Mouse (Mus musculus) bone marrow macrophage, adult 2 months (primary cell): Measurements from ENCODE around the gene Bpnt1. TPM values are rescaled to one million over a fixed set of nuclear protein-coding genes. Genes with fewer than 3 reads are reported as not detected.

Source experiments
- H3K27ac ChIP-seq: 2 replicates; pipeline ENCODE4 v1.5.1; 2012; ENCODE audit warnings: low read depth, low read length; ENCODE audit not compliant: insufficient read depth
- H3K4me1 ChIP-seq: 2 replicates; pipeline ENCODE4 v1.6.1; 2012; ENCODE audit warnings: low read length; ENCODE audit not compliant: control insufficient read depth, insufficient read depth
- H3K4me3 ChIP-seq: 2 replicates; pipeline ENCODE4 v1.5.1; 2012; ENCODE audit warnings: mild to moderate bottlenecking, low read length, moderate library complexity; ENCODE audit not compliant: insufficient read depth
- CTCF ChIP-seq: IDR thresholded peaks from 2 replicates; pipeline ENCODE4 v1.5.1; 2012; ENCODE audit warnings: low read depth, mild to moderate bottlenecking, low read length, moderate library complexity
- POLR2A ChIP-seq: IDR thresholded peaks from 2 replicates; pipeline ENCODE4 v1.6.1; 2012; ENCODE audit warnings: mild to moderate bottlenecking, low read depth, low read length, borderline replicate concordance
- polyA plus RNA-seq: library from polyadenylated mRNA; stranded (reverse); fragments of >200 nt; gene quantifications from 2 replicates; pipeline ENCODE4 v1.2.4, GENCODE M21; 2012; ENCODE audit not compliant: missing spikeins, insufficient read depth, insufficient read length

Gene Bpnt1
- polyA plus RNA-seq = 16.8 and 21.7 TPM in 2 replicates

DNA sequence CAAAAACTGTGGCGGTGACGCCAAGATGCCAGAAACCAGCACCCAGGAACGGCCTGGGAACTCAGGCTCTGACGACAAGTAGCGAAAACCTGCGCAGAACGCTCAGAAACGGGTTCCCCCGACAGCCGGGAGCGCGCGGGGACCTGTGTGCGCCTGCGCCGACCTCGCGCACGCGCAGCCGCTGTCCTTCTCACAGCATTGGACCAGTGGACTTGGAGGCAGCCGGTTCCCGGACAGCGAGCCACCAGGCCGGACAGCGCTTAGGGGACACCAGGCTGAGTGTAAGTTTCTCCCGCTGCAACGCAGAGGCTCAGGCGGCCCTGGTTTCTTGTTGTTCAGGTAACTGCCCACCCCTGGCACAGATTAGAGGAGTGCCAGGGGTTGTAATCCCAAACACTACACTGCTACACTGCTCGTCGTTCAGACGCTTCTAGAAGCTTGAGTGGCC is at the start of gene Bpnt1:
Bpnt1 (plus strand) TSS at position 167 of the 448 bp plus-strand sequence.
- Histone ChIP-seq H3K27ac (peak within 1 kb of the TSS; percentile 54), H3K4me1 (peaks cover 26% of the 10 kb centered on the region), H3K4me3 (peak within 1 kb of the TSS; percentile 72)
- no peak for TF ChIP-seq CTCF

- H3K27ac ChIP-seq = no peak overlapping the region
- H3K4me3 ChIP-seq = no peak overlapping the region
- no peaks in the 10 kb centered on the region for H3K4me1 ChIP-seq
- TF ChIP-seq POLR2A = no peak
- no peak for TF ChIP-seq CTCF
These were observed 49.1 kb upstream of the Bpnt1 start for GRCm38 (mm10) chr1:185282846-185283245.

DNA sequence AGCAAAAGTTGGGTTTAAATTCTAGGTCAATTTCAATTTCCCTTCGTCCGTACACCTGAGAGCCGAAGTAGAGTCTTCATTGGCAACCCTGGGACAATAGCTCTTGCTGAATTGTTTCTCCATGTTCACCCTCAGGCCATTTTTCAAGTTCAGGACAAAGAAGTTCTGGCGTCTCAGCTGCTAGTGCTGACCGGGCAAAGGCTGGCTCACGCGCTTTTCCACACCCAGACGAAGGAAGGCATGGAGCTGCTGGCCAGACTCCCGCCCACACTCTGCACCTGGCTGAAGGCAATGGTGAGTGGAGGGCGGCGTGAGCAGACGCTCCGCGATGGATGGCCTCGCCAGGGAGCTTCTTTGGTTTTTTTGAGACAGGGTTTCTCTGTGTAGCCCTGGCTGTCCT is 48.7 kb upstream of the Bpnt1 start:
- no peak overlapping the region for H3K27ac ChIP-seq
- no peaks in the 10 kb centered on the region for H3K4me1 ChIP-seq
- no peak overlapping the region for H3K4me3 ChIP-seq
- no peak for TF ChIP-seq CTCF
- no peak for TF ChIP-seq POLR2A

- no peak for TF ChIP-seq CTCF
- no peak for TF ChIP-seq POLR2A
- H3K4me3 ChIP-seq = no peak overlapping the region
- no peaks in the 10 kb centered on the region for H3K4me1 ChIP-seq
- no peak overlapping the region for H3K27ac ChIP-seq
These were observed 47.2 kb upstream of the Bpnt1 start for GRCm38 (mm10) chr1:185284740-185285139.

- Histone ChIP-seq H3K4me1 (no peaks in the 10 kb centered on the region), H3K27ac (no peak overlapping the region), H3K4me3 (no peak overlapping the region)
- TF ChIP-seq POLR2A = no peak
- no peak for TF ChIP-seq CTCF
These were observed 46.8 kb upstream of the Bpnt1 start for GRCm38 (mm10) chr1:185285171-185285570.

- TF ChIP-seq CTCF (no peak), POLR2A (no peak)
- H3K4me3 ChIP-seq = no peak overlapping the region
- H3K27ac ChIP-seq = no peak overlapping the region
- no peaks in the 10 kb centered on the region for H3K4me1 ChIP-seq
These were observed 44.9 kb upstream of the Bpnt1 start for GRCm38 (mm10) chr1:185287066-185287465.

GRCm38 (mm10) chr1:185289231-185289630 is 42.7 kb upstream of the Bpnt1 start:
- no peak overlapping the region for H3K27ac ChIP-seq
- TF ChIP-seq CTCF (no peak), POLR2A (no peak)

GRCm38 (mm10) chr1:185291336-185291735 is 40.6 kb upstream of the Bpnt1 start:
- no peaks in the 10 kb centered on the region for H3K4me1 ChIP-seq
- TF ChIP-seq POLR2A = no peak
- no peak for TF ChIP-seq CTCF
- no peak overlapping the region for H3K27ac ChIP-seq
- no peak overlapping the region for H3K4me3 ChIP-seq

More at GRCm38 (mm10) chr1:185289231-185289630, 42.7 kb upstream of the Bpnt1 start:
- H3K4me1 ChIP-seq = no peaks in the 10 kb centered on the region
- H3K4me3 ChIP-seq = no peak overlapping the region

DNA sequence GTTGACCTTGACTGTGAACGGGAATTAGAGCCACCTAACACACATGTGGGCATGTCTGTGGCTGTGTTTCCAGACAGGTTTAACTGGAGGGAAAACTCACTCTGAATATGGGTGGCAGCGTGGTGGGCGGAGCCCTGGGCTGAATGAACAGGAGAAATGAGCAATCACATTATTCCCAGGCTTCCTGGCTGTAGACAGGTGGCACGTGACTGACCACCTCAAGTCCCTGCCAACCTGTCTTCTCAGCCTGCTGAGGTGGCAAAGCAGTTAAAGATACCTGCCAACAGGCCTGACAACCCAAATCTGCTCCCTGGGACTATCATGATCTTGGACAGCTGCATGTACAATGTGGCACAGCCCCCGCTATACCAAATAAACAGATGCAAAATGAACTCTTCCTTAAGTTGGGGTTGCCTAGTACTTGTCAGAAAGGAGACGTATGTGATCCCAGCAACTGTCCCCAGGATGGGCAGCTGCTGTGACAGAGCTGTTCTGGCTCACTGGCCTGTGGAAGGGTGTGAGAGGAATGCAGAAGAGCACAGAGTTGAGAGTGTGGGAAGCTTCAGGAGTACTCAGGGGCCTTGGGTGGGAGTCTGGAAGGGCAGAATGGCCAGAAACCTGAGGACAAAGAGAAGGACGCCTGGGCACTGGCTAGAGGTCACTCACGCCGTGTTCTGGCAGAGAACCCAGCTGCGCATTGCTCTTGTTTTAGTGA is 39.1 kb upstream of the Bpnt1 start:
- H3K27ac ChIP-seq = no peak overlapping the region
- no peaks in the 10 kb centered on the region for H3K4me1 ChIP-seq
- TF ChIP-seq CTCF = no peak
- no peak for TF ChIP-seq POLR2A
- no peak overlapping the region for H3K4me3 ChIP-seq

GRCm38 (mm10) chr1:185296850-185297249 is 35.1 kb upstream of the Bpnt1 start:
- Histone ChIP-seq H3K27ac (no peak overlapping the region), H3K4me3 (no peak overlapping the region), H3K4me1 (no peaks in the 10 kb centered on the region)
- TF ChIP-seq CTCF (no peak), POLR2A (no peak)

GRCm38 (mm10) chr1:185298496-185298895 is 33.5 kb upstream of the Bpnt1 start:
- Histone ChIP-seq H3K4me1 (no peaks in the 10 kb centered on the region), H3K4me3 (no peak overlapping the region), H3K27ac (no peak overlapping the region)
- no peak for TF ChIP-seq CTCF
